Mouse (Mus musculus) E14TG2a.4 (cell line): ENCODE results near the gene Nim1k.

ENCODE experiments used
- CTCF ChIP-seq: conservative IDR thresholded peaks from 2 replicates; pipeline ENCODE4 v1.5.1; 2014; ENCODE audit warnings: low read length
- NANOG ChIP-seq: IDR thresholded peaks from 2 replicates; pipeline ENCODE4 v1.6.1; 2014; ENCODE audit warnings: borderline replicate concordance, low read length, mixed read lengths
- POU5F1 ChIP-seq: IDR thresholded peaks from 2 replicates; pipeline ENCODE4 v1.6.1; 2014; ENCODE audit warnings: low read length, borderline replicate concordance

DNA sequence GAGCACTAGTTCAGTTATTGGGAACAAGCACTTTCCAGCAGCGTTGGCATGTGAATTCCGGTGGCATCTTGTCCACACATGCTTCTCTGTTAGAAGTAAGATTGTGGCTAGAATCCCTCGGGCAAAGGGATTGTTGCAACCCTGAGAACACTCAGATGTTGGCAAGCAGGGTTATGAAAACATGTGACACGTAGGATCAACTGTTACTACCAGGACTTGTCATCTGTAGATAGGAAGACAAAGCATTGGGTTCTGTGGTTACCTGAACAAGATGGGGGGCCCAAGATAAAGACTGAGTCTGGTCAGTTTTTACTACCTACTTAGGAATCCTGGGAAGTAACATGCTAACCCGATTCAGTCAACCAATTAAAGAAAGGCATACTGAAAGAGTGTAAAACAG, 46.7 kb downstream of the Nim1k start:
- no peak for TF ChIP-seq CTCF
- TF ChIP-seq NANOG: no peak
- no peak for TF ChIP-seq POU5F1
